Mouse (Mus musculus) kidney, postnatal 4 days (tissue): Measurements from ENCODE around the gene Ankrd44.

Experiments
- DNase-seq, 2 experiments: peaks; one replicate each; pipeline ENCODE4 v3.0.0; 2021; ENCODE audit warnings: mixed read lengths in 2 of 2

The Ankrd44 gene

DNA sequence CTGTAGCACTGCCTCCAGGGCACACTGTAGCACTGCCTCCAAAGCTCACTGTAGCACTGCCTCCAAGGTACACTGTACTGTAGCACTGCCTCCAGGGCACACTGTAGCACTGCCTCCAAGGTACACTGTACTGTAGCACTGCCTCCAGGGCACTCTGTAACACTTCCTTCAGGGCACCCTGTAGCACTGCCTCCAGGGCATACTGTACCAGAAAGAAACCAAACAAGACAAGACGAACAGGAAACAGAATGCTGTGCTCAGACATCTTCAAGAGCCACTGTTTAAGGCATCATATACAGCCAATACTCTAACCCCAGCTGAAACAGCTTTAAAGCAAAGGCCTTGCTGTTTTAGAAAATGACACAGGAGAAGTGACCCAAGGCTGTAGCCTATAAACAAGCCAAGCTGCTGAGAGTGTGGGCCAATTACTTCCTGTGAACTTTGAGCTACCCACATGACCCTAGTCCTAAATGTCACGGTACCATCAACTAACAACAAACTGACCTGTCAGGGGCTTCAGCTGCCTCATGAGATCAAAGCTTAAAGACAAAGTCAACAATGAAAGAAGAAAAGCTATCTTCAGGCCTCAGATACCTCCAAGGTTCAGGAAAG, 43.2 kb downstream of the Ankrd44 start:
- no peak for DNase-seq

DNA sequence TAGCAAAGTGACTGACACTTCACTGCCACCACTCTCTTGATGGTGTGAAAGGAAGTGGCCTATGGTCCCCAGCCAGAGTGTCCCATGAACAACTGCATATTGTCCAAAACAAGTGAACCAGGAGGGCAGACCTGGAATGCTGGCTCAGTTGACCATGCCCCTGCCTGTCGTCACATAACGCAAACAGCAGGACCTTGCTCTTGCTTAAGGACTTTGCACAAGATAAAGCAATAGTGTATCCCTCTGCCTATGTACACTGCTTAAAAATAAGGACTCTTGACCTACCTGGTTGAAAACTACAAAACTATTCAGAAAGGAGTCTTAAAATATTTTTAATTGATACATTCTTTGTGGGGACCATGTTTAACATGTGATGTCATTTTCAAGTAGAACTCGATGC, 44.7 kb downstream of the Ankrd44 start:
- DNase-seq: no peak

DNA sequence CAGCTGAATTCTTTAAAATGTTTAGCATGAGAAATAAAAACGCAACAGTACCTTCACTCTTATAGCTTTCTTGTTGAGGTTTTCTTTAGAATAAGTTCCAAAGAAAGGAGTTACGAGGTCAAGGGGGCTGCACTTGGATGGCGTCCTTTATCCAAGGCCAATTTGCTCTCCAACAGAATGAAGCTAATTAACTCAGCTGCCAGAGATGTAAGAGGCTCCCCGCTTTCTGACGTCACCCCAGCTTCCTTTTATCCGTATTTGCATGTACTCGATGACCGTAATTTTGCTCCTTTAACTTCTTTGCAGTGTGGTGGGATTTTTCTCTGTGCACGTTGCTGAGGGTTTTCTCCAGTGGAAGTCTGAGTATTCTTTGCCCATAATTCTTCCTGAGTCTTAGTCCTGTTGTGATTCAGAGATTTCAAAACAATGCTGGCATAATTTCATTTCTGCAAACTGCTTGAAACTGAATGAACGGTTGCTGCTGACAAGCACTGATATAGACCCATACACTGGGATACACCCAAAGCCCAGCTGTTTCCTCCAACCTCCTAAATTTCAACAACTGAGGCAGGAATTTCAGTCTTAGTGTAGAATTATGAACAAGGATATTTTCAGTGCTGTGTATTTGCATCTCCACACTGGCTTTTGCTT, 48.6 kb downstream of the Ankrd44 start:
- no peak for DNase-seq

DNA sequence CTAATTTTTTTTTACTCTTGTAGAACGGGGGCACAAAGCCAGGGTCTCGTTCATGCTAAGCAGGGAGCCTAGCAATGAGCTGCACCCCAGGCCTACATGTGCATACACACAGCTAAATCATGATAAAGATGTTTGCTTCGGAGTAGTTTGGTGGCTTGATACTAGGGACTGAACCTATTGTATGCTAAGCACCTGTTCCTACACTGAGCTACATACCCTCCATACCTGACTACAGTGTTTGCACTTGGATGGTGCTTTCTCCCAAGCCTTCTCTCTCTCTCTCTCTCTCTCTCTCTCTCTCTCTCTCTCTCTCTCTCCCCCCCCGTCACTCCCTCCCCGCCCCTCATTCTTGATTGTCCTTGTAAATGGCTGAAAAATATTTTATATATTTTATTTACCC, 49.2 kb downstream of the Ankrd44 start:
- DNase-seq: no peak

DNA sequence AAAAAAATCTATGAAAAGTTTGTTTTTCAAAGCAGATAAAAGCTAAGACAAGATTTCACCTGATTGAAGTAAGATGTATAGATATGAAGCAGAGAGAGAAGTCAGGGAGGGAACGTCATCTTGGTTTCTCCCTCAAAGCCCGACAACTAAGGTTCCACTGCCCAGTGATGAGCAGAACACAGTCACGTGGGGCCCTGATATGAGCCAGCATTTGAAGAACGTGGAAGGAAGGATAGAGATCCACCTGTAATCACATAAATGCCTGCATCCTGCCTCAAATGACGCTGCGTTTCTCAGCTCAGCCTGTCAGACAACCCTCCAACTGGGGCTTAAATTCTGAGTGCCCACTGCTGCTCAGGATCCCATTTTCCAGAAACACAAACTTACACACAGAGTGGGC, 52.1 kb downstream of the Ankrd44 start:
- no peak for DNase-seq

DNA sequence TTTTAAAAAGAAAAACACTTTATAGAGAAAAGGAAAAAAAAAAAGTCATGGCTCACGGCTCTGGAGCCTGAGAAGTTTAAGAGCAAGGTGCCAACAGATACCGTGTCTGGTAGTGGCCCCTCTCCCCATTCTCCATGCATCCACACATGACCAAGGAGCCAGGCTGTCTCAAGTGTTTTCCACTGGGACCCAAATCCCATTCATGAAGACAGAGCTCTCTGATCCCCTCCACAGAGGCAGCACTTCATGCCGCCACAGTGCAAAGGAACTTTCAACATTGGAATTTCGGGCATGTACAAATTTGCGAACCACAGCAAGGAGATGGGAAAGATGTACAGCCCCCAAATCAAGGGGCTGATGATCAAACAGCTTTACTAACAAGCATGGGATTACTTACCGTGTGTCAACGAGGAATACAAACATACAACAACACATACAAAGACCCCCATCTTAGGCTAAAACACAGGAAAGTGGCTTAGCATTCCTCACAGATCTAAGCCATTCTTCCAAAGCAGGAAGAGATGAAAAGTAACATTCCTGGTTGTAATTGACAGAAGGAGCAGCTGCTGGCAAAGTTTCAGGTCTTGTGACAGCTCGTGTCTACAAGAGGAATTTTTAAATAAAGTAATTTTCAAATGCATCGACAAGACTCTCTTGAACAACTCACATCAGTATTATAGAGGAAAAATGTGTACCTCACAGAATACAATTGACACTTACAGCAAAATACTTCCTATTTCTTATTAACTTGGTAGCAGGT, 53.1 kb downstream of the Ankrd44 start:
- DNase-seq: no peak

DNA sequence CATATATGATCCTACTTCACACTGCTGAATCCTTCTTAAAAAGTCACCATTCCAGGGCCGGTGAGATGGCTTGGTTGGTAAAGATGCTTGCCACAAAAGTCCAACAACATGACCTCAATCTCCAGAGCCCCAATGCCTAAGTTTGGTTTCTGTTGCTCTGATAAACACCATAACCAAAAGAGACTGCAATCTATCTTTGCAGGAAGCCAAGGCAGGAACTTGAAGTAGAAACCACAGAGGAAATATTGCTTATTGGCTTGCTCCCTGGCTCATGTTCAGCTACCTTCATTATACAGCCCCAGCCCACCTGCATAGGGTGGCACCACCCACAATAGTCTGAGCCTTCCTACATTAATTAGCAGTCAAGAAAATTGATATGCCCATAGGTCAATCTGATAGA, 54.9 kb downstream of the Ankrd44 start:
- no peak for DNase-seq

DNA sequence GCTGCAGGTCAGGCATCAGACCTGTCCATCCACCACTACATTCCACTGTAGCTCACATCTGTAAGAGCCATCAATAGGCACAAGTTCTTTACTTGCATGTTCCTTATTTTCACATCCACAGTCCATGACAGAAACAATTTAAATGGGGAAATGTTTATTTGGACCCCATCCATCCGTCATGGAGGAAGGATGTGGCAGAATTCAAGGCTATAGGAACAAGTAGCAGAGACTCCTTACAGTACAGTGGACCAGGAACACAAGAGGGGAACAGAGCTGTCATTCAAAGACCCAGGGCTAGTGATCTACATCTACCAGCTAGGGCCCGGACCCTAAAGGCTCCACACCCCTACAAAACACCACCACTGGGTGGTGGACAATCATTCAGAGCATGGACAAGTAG, 55.6 kb downstream of the Ankrd44 start:
- DNase-seq: no peak

DNA sequence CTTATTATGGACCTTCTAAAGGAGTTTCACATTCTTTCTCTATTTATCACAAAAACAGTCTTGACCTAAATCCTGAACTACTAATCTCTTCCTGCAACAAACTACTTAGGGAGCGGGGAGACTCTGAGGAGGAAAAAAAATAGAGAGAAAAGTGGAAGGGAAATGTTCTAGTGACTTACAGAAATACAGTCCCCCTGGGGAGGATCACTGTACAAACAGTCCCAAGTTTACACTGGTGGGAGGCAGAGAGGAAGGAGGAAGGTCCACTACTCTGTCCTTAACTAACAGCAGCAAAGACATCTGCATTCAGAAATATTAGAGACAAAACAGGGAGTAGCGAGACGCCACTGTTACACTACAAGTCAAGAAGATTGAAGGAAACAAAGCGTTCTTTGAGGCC, 59.0 kb downstream of the Ankrd44 start:
- no peak for DNase-seq

DNA sequence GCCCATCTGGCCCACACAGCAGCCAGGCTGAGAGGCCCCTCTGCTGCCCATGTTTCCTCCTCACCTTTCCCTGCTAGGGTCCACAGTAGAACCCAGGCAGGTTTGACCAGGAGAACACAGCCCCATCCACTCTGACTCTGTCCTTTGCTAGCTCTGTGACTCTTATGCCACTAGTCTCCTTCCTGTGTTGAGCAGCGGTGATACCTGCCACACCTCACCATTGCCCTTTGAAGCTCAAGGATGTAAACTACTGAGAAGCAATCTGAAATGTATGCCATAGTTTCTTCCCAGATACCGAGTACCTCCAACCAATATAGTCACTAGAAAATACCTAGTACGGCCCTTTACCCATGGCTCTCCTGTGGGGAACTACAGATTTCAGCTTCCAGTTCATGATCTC, 60.1 kb downstream of the Ankrd44 start:
- DNase-seq: no peak

DNA sequence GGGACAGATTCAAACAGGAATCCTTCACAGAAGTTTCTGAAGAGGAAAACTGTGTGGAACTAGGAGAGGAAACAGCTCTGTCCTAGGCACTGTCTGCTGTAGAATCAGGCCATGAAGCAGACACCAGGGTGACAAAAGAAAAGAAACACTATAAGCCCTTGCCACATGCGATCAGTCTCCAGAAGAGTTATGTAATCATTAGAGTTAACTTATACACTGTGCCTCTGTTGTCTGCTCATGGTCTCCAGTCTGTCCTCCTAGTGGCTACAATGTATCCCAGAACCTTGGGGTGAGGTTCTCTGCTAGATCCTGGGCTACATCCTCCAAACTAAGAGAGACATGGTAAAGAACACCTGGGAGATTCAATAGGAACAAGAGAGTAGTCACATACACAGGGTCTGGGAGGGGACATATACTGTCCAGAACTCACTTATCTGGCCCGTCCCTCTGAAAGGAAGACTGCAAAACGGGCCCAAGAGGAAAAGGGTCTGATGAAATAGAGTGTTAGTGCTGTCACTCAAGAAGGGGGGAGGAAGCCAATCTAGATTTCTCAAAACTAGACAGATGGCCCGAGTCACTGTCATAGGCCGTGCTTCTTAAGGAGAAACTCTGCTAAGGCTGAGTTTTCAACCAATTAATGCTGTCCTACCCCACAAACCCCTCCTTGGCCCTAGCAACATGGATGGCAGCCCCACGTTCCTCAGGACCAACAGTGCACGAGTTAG, 61.1 kb downstream of the Ankrd44 start:
- DNase-seq: no peak

DNA sequence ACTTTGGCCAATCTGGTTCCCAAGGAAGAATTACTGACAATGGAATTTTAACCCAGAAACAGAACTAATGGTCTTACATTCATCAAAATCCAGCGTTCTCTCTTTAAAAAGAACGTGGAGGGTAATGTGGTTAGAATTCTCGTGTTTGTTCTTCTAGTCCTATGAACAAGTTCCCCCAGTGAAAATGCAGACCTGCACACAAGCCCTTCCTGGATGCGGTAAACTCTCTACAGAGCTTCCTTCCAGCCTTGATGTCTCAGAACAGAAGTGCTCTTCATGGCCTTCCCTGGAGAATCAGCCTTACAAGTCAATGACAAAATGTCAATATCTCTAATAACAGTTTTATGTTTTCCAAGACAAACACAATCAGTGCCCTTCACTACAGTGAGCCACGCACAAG, 65.8 kb downstream of the Ankrd44 start:
- no peak for DNase-seq

DNA sequence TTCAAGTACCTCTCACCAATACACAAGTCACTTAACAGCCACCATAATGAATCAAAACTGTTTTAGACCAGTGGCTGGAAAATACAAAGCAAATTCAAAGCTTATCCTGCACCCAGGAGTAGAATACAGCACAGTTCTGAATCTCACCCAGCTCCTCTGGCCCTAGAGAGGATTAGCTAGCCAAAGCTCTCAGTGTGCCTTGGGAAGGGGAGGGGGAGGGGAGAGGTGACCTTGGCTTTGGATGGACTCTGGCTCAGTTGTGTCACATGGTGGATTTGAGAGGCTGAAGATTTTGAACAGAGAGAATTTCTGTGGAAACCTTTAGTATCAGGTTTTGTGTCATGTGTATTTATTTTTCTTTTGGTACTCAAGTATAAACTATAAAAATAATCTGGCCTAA, 66.3 kb downstream of the Ankrd44 start:
- no peak for DNase-seq

DNA sequence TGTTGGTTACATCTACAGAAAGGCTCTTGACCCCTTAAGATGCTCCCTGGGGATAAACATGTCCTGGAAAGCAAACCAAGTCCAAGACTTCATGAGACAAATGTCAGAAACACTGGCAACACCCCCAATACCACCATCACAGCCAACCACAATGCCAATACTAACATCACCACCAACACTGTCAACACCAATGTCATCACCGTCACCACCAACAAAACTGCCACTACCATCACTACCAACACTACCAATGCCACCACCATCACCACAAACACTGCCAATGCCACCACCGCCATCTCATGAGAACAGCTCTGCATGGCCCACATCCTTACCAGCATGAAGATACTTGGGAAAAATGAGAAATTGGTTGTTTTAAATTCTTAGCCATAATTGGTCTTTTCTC, 67.3 kb downstream of the Ankrd44 start:
- DNase-seq: no peak

DNA sequence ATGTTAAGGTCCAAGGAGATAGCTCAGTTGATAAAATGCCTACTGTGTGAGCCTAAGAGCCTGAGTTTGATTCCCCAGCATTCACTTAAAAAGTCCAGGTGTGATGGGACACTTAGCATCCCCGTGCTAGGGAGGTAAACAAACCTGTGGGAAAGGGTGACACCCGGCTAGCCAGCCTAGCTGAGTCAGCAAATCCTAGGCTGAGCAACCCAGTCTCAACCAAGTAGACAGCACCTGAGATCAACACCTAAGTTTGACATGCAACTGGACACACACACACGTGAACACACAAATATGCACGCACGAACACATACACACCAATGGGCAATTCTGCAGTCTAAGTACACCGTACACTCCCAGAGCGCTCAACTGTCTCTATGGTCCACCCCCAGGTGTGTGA, 69.7 kb downstream of the Ankrd44 start:
- DNase-seq: no peak

DNA sequence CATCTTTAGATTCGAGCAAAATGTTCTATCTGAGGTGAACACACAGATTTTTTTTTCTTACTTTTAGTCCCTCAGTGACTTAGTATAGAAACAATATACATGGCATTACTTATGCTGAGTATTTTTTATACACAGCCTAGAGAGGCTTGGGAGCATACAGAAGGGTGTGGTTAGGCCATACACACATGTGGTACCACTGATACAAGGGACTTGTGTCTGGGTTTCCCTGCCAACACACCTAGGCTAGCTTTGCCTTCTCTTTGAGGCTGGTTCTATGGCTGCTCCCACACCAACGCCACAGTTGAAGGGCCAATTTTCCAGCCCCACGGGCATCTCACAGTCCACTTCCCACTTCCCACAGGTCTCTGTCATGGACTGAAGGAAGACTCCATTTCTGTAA, 70.2 kb downstream of the Ankrd44 start:
- no peak for DNase-seq

DNA sequence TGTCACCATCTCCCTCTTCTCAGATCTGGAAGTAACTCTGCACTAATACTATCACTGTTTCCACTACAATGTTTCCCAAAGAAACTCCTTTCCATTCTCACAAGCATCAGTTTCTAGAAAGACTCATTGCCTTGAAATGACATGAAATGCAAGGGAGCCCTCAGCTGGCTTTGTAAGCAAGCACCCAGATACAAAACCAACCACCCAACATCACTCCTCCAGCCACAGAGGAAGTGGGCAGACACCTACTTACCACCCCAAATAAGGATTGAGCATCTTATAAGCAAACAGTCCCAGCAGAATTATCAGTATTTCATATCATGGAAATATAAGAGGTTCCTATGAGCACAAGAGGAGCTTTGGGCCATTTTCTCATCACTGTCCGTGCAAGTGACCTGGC, 71.8 kb downstream of the Ankrd44 start:
- DNase-seq: no peak

DNA sequence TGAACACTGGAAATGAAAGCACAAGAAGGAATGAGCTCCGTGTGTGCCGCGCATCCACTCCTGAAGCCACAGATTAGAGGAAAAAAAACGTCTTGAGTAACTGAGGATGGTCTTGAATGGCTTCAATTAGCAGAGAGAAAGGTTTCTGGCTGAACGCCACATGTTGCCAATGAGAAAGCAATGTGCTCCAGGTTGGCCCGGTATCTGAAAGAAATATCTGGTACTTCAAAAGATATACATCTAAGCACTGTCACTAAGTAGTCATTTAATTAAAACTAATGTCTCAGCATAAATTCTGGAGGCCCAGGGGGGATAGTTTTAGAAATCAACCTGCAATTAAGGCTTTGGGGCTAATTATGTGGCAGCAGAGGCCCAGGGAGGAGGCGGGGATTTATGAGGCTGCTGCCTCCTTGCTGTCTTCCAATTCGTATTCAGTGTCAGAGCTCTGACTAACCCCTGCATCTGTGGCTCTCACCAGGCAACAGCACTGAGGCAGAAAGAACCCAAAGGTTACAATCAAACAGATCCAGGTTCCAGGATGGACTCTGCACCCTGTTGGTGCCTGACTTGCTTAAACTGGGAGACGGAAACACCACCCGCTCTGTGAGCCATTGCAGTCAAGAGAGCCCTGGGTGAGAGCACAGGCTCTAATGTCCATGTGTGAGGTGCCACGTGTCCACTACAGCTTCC, 72.7 kb downstream of the Ankrd44 start:
- peak in 1 of 2 experiments; percentile 40 for DNase-seq

DNA sequence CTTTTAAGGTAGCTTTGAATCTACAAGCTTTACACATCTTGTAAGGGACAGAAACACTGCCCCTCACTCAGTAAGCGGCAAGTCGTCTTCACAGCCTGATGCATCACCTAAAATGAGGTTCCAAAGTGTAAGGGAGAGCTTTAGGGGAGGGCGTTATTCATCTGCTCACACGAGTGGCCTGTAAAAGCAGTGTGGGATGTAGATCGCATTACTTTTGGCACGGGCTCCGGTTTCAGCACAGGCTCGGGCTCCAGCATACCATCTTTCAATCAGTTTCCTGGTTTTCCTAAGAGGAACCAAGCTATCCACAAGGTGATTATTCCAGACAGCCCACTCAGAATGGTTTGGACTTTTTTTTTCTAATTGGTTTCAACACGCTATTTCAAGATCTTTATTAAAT, 74.6 kb downstream of the Ankrd44 start:
- peak in 1 of 2 experiments; percentile 28 for DNase-seq

DNA sequence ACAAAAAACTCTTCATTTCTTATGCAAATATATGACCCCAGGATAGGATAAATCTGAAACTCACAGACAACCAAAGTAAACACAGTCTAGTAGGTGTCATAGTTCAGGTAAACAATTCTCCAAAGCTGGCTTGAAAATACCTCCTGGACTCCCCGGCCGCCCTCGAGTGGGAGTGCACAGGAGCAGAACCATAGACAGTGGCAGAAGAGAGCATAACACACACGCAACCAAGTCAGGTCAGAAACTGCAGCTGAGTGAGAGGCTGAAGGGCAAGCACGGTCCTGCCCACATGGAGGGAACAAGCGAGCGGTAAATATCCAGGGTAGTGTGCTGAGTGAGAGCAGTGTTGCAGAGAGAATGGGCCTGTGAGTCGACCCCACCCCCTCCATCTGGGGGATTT, 76.1 kb downstream of the Ankrd44 start:
- DNase-seq: peak; percentile 13 to 52

DNA sequence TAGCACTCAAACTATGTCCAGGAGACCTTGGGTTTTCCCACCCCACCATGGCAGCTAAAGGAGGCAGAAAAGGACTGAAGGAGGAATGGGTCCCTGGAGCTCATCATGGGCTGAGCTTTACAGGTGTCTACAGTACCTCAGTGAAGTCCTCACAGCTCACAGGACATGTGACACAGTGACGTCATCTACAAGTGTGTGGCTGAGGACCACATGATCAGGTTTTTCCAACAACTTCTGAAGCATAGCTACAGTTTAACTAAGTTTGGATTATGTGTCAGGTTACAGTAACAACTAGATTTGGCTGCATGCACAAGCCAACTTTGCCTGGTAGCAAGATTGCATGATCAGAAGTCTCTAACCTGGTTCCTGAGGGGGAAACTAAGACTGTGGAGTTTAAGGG, 78.9 kb downstream of the Ankrd44 start:
- no peak for DNase-seq

DNA sequence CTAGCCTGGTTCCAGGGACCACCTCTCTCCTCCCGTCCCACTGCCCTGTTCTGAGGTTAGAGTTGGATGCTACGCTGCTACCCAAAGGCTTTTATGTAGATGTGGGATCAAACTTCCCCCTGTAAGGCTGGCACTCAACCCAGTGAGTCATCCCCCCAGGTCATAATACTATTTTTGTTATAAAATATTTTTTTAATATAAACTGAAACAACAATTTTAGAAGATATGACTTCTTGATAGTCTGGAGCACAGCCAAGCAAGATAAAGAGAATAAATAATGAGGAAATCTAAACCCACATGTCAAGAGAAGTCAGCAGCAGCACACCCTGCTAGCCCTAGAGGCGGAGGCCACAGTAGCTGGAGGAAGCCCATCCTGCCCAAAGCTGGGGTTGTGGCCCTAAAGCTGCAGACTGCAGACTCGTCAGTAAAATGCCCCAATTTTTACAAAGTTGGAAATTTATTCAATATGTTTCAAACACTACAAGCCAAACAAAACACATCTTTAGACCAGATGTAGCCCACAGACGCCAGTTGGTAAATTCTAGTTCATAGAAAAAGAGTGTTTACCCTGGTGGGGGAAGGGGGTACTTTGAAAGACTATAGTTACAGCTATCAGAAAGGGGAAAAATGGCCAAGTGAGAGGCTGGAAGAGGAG, 79.7 kb downstream of the Ankrd44 start:
- no peak for DNase-seq

DNA sequence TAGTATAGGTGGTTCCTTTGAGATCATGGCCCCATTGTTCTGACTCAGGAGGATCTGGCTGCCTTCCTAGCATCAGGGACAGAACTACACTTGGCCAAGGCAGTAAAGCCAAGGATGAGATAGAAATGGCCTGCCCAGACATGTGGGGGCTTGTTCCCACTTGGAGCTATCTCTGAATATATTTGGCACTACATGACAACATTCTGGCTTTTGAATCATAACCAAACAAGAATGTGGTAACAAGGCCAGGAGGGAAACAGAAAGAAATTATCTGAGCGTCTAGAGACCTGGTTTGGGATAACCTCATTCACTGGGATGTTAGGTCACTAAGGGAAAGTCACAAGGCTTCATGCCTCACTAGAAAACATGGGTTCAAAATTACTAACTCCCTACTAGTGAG, 81.8 kb downstream of the Ankrd44 start:
- no peak for DNase-seq
